Mouse (Mus musculus) intestine, postnatal 0 days (tissue): ENCODE data around the gene Zbtb42. TPM values are rescaled to one million over a fixed set of nuclear protein-coding genes. Genes with fewer than 3 reads are reported as not detected.

Experiments
- ATAC-seq: fragments of 200-750 bp; cut with Nextera tagmentation; 2 replicates; pipeline ENCODE4 v1.8.0; 2017; ENCODE audit warnings: mild to moderate bottlenecking, moderate TSS enrichment, moderate library complexity
- H3K27ac ChIP-seq: fragments of 300-500 bp; sonication (generic); 2 replicates; pipeline ENCODE4 v1.5.1; 2014; ENCODE audit warnings: mild to moderate bottlenecking, low read depth, low read length, moderate library complexity
- H3K27me3 ChIP-seq: fragments of 300-500 bp; sonication (generic); replicated peaks from 2 replicates; pipeline ENCODE4 v1.6.1; 2014; ENCODE audit warnings: low read length, mixed read lengths; ENCODE audit not compliant: control insufficient read depth, insufficient read depth
- H3K36me3 ChIP-seq: fragments of 300-500 bp; sonication (generic); 2 replicates; pipeline ENCODE4 v1.6.1; 2014; ENCODE audit warnings: mild to moderate bottlenecking, moderate library complexity; ENCODE audit not compliant: control insufficient read depth, insufficient read depth
- H3K4me1 ChIP-seq: fragments of 300-500 bp; sonication (generic); replicated peaks from 2 replicates; pipeline ENCODE4 v1.6.1; 2014; ENCODE audit warnings: antibody characterized with exemption, low read length, mixed read lengths; ENCODE audit not compliant: control insufficient read depth, insufficient read depth
- H3K4me2 ChIP-seq: fragments of 300-500 bp; sonication (generic); replicated peaks from 2 replicates; pipeline ENCODE4 v1.6.1; 2014; ENCODE audit warnings: low read depth, mild to moderate bottlenecking, moderate library complexity
- H3K4me3 ChIP-seq: fragments of 300-500 bp; sonication (generic); 2 replicates; pipeline ENCODE4 v1.5.1; 2014; ENCODE audit warnings: low read depth, low read length
- H3K9ac ChIP-seq: fragments of 300-500 bp; sonication (generic); 2 replicates; pipeline ENCODE4 v1.6.1; 2014; ENCODE audit warnings: mild to moderate bottlenecking, low read depth, low read length
- H3K9me3 ChIP-seq: fragments of 300-500 bp; sonication (generic); 2 replicates; pipeline ENCODE4 v1.6.1; 2016; ENCODE audit warnings: mixed run types; ENCODE audit not compliant: control insufficient read depth
- CTCF ChIP-seq: sonication (generic); IDR thresholded peaks from 2 replicates; pipeline ENCODE4 v1.5.1; 2016; ENCODE audit warnings: low read depth, mild to moderate bottlenecking, control low read depth, antibody characterized with exemption, moderate library complexity
- WGBS: fragments of 180-500 bp; shearing (Covaris S2); extraction: QIAGEN DNeasy Blood & Tissue Kit; methylation state at CpG from one replicate; pipeline ENCODE4 v1.1.7; 2014; 5-methylcytosine and 5-hydroxymethylcytosine counted together
- polyA plus RNA-seq: library from polyadenylated mRNA; unstranded; fragments of >200 nt; fragmentation: Nextera tagmentation; extraction: Ambion mirVana; gene quantifications from 2 replicates; pipeline ENCODE4 v1.2.1, GENCODE M21; 2015

Zbtb42 gene
- polyA plus RNA-seq, 1 experiment from 2014 or later, result 8.3 TPM

DNA sequence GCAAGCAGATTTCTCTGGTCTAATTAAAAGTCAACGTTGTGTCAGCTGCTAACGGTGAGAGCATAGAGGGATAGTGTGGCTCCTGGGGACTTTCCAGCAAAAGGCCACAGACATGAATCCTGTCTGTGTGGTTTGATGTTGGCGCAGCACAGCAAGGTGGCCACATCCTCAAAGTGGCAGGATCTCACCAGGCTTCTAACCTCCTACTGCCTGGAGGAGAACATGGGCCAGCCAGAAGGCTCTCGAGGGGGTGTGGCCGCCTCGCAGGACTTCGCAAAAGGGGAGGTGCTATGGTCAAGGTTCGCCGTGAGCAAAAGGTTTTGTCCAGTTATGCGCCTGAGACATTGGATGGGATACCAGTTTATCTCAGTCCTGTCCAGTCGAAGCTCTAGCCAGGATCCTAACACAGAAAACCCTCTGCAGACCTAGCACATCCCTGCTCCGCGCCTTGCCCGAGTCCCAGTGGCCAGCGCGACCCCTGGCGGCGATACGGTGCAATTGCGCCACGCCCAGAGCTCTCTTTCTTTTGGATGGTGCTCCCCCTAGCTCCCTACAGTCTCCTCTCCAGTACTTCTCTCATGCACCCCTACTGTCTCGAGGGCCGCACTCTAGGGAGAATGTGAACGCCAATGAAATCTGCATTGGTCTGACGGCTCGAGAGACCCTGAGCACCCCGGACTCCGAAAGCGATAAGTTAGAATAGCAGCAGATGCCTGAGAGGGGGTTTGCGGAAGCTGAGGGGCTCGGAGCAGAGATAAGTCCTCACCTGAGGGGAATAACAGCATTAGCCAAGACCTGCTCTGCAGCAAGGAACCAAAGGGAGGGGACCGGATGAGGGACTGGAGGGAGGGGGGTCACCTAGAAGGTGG, 28.3 kb downstream of the Zbtb42 start:
- no peak overlapping the region for H3K4me3 ChIP-seq
- TF ChIP-seq CTCF, result peak; percentile 99
- 10% methylated on average over 32 of the region's 32 CpGs for WGBS
- ATAC-seq, result peak; percentile 46
- H3K27me3 ChIP-seq, result 0 out of 2 replicates have a peak, but pooled peaks cover 5% of the 10 kb centered on the region
- no peaks in the 10 kb centered on the region for H3K4me1 ChIP-seq
- H3K9me3 ChIP-seq, result no peaks in the 10 kb centered on the region
- H3K4me2 ChIP-seq, result peak overlapping the region; percentile 22
- H3K27ac ChIP-seq, result no peak overlapping the region
- H3K9ac ChIP-seq, result no peak overlapping the region
- no peaks in the 10 kb centered on the region for H3K36me3 ChIP-seq

DNA sequence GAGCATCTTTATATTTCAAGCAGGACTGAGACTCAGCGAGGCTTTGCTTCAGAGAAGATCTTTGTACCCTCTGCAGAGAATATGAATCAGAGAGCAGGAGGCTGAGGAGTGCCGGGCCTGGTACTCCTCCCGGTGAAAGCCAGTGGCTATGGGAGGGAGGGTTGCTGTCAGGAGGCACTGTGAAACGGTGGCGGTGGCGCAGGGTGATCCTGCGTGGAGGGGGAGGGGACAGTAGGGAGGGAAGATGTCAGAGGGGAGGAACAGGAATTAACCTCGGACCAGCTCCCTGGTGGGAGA, 28.9 kb downstream of the Zbtb42 start:
- peak; percentile 6; the same call in 1 of the 2 replicates for ATAC-seq
- TF ChIP-seq CTCF, result no peak

DNA sequence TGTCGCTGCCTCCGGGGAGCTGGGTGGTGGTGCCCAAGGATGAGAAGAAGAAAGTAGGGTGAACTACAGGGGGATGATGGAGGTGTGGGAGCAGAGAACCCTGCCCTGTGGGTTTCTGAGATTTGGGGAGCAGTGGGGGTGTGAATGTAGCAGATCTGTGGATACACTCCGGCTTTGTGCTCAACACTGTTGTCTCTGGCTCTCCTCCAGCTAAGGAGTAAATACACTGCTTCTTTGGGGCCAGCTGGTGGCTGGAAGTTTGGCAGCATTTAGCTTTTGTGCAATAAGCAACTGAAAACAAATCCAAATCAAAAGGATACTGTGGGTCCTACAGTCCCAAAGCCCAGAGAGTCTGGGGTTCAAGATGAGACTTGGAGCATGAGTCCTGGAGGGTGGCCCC, 35.4 kb downstream of the Zbtb42 start:
- 64% methylated on average over 3 of the region's 3 CpGs for WGBS

More for the DNA sequence above, 28.9 kb downstream of the Zbtb42 start:
- no peaks in the 10 kb centered on the region for H3K36me3 ChIP-seq
- no peak overlapping the region for H3K4me3 ChIP-seq
- WGBS, result 11% methylated on average over 8 of the region's 8 CpGs
- H3K27me3 ChIP-seq, result 0 out of 2 replicates have a peak, but pooled peaks cover 5% of the 10 kb centered on the region
- H3K4me1 ChIP-seq, result no peaks in the 10 kb centered on the region
- H3K9me3 ChIP-seq, result no peaks in the 10 kb centered on the region
- H3K4me2 ChIP-seq, result peak overlapping the region; percentile 22; the same call in 1 of the 2 replicates
- H3K9ac ChIP-seq, result no peak overlapping the region
- no peak overlapping the region for H3K27ac ChIP-seq

DNA sequence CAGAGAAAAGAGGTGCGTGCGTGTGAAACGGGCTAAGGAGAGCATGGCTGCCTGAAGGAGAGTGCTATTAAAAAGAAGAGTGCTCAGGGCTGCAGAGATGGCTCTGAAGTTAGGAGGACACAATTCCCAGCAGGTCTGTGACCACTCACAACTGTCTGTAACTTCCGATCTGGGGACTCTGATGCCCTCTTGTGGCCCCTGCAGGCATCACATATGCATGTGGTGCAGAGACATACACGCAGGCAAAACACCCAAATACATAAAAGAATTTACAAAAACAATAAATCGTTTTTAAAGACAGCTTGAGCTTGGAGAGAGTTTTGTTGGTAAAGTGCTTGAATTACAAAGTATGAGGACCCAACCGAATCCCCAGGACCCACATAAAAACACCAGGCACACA, 38.5 kb downstream of the Zbtb42 start:
- H3K27ac ChIP-seq, result no peak overlapping the region
- no peak overlapping the region for H3K4me3 ChIP-seq
- WGBS, result 36% methylated on average over 7 of the region's 7 CpGs
- H3K9ac ChIP-seq, result no peak overlapping the region
- H3K4me2 ChIP-seq, result no peak overlapping the region
- no peak for ATAC-seq
- peaks cover 11% of the 10 kb centered on the region; the same call in 1 of the 2 replicates for H3K36me3 ChIP-seq
- no peaks in the 10 kb centered on the region for H3K27me3 ChIP-seq
- TF ChIP-seq CTCF, result peak; percentile 80
- H3K4me1 ChIP-seq, result no peaks in the 10 kb centered on the region
- no peaks in the 10 kb centered on the region for H3K9me3 ChIP-seq

More for the DNA sequence above, 35.4 kb downstream of the Zbtb42 start:
- no peaks in the 10 kb centered on the region for H3K4me1 ChIP-seq
- no peaks in the 10 kb centered on the region for H3K9me3 ChIP-seq
- no peak overlapping the region for H3K4me2 ChIP-seq
- no peak for ATAC-seq
- no peak overlapping the region for H3K4me3 ChIP-seq
- peaks cover 11% of the 10 kb centered on the region; the same call in 1 of the 2 replicates for H3K36me3 ChIP-seq
- no peak overlapping the region for H3K9ac ChIP-seq
- H3K27me3 ChIP-seq, result no peaks in the 10 kb centered on the region
- TF ChIP-seq CTCF, result no peak
- no peak overlapping the region for H3K27ac ChIP-seq

DNA sequence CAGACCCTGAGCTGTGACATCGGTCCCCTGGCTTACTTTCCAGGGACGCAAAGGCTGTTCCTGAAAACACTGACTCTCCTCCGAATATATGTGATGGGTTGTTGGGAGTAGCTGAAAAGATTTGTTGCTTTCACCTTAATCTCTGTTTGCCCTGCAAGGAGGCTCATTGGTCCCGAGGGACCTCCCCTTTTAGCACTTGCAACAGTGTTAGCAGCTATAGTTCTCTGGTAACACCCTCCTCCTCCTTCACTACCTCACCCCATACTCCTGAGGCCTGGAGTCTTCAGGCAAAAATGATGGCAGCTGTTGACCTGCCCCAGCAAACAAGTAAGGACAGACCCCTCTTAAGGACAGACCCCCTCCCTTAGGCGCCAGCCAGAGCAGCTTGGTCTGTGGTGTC, 40.4 kb downstream of the Zbtb42 start:
- WGBS, result 70% methylated on average over 5 of the region's 5 CpGs
- no peaks in the 10 kb centered on the region for H3K9me3 ChIP-seq
- H3K36me3 ChIP-seq, result peaks cover 11% of the 10 kb centered on the region; the same call in 1 of the 2 replicates
- no peak for TF ChIP-seq CTCF
- no peak for ATAC-seq
- no peaks in the 10 kb centered on the region for H3K27me3 ChIP-seq
- H3K4me2 ChIP-seq, result no peak overlapping the region
- no peak overlapping the region for H3K27ac ChIP-seq
- H3K4me3 ChIP-seq, result no peak overlapping the region
- no peaks in the 10 kb centered on the region; the same call in 1 of the 2 replicates for H3K4me1 ChIP-seq
- no peak overlapping the region for H3K9ac ChIP-seq

DNA sequence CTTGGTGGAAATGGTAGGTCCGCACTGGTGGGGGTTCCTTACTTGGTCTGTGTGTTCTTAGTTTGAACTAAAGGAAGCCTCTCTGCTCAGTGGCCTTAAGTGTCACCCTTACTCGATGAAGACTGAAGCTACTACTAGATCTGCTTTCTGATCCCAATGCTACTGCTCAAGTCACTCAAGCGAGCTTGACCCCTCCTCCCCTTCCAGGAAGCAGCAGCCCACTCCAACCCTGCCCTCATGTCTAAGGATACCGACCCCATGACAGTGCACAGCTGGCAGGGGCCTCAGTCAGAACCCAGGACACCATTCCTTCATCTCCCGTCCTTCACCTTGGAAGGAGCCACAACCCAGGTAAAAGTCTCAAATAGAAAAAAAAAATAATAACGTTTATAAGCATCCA, 41.6 kb downstream of the Zbtb42 start, which contains the start of gene Cep170b:
Cep170b (plus strand) TSS at position 240 of the 400 bp plus-strand sequence.
- TF ChIP-seq CTCF, result no peak
- peak within 1 kb of the TSS; percentile 84 for H3K4me3 ChIP-seq
- peaks cover 20% of the 10 kb centered on the region; the same call in 1 of the 2 replicates for H3K36me3 ChIP-seq
- peak within 1 kb of the TSS; percentile 98 for H3K27ac ChIP-seq
- 45% methylated on average over 6 of the region's 6 CpGs for WGBS
- H3K4me2 ChIP-seq, result peak within 1 kb of the TSS; percentile 99
- H3K4me1 ChIP-seq, result no peaks in the 10 kb centered on the region; the same call in 1 of the 2 replicates
- no peaks in the 10 kb centered on the region for H3K9me3 ChIP-seq
- H3K9ac ChIP-seq, result peak within 1 kb of the TSS; percentile 87
- H3K27me3 ChIP-seq, result no peaks in the 10 kb centered on the region
- ATAC-seq, result no peak
